Mouse (Mus musculus) E14TG2a.4 (cell line): ENCODE results near the gene Nudt3.

Experiments
- CTCF ChIP-seq: conservative IDR thresholded peaks from 2 replicates; pipeline ENCODE4 v1.5.1; 2014; ENCODE audit warnings: low read length
- NANOG ChIP-seq: IDR thresholded peaks from 2 replicates; pipeline ENCODE4 v1.6.1; 2014; ENCODE audit warnings: borderline replicate concordance, low read length, mixed read lengths
- POU5F1 ChIP-seq: IDR thresholded peaks from 2 replicates; pipeline ENCODE4 v1.6.1; 2014; ENCODE audit warnings: low read length, borderline replicate concordance

DNA sequence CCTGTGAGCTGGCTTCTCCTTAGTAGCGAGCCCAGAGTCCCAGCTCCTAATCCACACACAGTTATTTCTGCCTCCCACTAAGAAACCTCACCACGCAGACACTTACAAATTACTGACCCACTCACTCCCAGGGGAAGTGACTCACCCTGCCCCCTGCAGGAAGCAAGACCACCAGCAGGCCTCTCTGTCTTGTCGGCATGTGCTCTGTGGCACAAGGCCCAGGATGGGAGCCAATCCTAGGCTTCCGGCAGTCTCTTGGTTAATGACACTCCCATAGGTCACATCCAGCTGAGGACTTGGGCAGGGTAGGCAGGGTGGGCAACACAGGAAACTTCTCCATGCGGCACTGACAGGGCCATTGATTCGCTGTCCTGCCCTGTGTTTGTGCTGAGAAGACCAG, 45.8 kb downstream of the Nudt3 start:
- TF ChIP-seq CTCF, result peak; percentile 43
- TF ChIP-seq NANOG, result no peak
- TF ChIP-seq POU5F1, result no peak
